Mouse (Mus musculus) adrenal gland, adult (tissue): ENCODE results near the gene BC049762.

Experiments used
- DNase-seq, 2 experiments: peaks; one replicate each; pipeline ENCODE4 v3.0.0; 2022 to 2023; ENCODE audit warnings: low spot score in 1 of 2; ENCODE audit not compliant: inconsistent age in 2 of 2

Gene BC049762

DNA sequence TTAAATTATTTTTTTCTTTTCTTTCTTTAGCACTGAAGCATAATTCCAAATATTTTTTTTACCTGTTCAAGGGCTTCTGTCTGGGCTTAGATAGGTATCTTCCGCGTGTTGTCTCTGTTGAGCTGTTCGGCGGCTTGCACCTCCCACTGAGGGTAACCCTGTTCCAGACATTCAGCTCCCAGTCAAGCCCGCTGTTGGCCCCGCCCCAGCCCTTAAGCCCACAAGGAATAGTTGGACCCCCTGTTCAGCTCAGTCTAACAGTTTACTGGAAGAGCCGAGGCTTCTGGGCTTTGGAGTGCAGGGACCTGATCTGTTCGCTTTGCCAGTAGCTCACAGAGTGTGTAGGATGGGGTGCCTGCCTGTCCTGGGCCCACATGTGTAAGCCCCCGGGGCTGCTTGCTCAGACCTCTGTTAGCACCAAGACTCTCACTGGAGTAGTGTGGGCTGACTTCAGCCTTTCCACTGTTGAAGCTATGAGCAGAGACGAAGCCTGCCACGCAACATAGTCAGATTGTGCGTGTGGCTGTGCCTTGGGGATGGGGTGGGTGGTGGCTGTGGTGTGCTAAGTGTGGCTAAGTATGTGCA is 43.4 kb downstream of the BC049762 start:
- DNase-seq: no peak

DNA sequence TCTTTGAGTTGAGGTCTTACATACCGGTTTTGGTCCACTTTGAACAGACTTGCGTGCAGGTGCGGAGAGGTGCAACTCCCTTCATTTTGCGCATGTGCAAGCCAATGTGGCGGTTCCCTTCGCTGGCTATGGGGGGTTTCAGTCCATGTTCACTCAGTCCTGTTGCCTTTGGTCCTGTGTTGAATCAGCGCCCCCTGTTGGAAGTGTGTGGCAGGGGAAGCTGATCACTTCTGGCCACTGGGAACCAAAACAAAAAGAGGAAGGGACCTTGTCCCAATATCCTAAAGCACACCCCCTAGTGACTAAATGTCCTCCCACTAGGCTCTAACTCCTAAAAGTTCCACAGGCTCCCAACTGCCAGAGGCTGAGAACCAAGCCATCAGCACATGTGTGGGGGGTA is 48.8 kb downstream of the BC049762 start:
- peak in 1 of 2 experiments; percentile 36 for DNase-seq

DNA sequence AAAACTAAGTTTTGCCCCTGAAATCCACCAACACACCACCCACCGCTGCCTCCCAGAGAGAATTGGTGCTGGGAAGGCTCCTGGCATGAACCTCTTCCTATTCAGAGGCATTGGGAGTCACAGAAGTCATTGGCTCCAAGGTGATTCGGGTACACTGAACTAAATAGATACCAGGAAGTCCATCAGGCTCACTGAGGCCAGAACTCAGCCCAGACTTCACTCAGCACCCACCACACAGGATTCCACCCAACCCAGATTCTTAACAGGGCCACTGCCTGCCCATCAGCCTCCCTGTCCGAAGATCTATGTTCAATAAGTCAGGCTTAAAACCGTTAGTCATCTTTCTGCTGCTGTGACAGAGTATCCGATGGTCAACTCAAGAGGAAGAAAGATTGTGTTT is 51.4 kb downstream of the BC049762 start:
- no peak for DNase-seq

DNA sequence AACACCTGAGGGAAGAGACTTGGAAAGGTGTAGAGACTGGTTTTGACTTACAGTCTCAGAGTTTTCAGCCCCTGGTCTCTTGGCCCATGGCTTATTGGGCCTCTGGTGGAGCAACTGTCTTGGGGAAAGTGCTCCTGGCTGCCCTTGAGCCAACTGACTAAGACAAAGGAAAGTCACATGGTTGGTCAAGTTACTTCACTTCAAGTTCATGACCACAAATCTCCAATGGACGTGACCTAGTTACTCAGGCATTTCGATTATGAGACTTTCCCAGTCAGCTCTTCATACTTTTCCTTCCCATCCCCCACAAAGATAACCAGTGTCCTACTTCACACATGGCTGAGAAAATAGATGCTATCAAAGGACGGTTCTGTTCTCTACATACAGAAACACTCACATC is 55.1 kb downstream of the BC049762 start:
- DNase-seq: peak in 1 of 2 experiments; percentile 62
